Mouse (Mus musculus) urinary bladder, postnatal 36 days (tissue): ENCODE measurements around the gene Prr5.
"Not testable (repeated sequence)": the region's sequence is repeated elsewhere in the genome, so short reads cannot be mapped to it uniquely, and the experiment has no call there.

ENCODE experiments used
- DNase-seq, 2 experiments: peaks; one replicate each; pipeline ENCODE4 v3.0.0; 2022; ENCODE audit warnings: low spot score in 2 of 2, mixed read lengths in 1 of 2

Gene Prr5

GRCm38 (mm10) chr15:84712566-84713405, 43.4 kb downstream of the Prr5 start:
- DNase-seq = no peak

GRCm38 (mm10) chr15:84714730-84715129, 45.3 kb downstream of the Prr5 start:
- DNase-seq = peak; percentile 69 to 85

GRCm38 (mm10) chr15:84715132-84715531, 45.7 kb downstream of the Prr5 start:
- DNase-seq = no peak

DNA sequence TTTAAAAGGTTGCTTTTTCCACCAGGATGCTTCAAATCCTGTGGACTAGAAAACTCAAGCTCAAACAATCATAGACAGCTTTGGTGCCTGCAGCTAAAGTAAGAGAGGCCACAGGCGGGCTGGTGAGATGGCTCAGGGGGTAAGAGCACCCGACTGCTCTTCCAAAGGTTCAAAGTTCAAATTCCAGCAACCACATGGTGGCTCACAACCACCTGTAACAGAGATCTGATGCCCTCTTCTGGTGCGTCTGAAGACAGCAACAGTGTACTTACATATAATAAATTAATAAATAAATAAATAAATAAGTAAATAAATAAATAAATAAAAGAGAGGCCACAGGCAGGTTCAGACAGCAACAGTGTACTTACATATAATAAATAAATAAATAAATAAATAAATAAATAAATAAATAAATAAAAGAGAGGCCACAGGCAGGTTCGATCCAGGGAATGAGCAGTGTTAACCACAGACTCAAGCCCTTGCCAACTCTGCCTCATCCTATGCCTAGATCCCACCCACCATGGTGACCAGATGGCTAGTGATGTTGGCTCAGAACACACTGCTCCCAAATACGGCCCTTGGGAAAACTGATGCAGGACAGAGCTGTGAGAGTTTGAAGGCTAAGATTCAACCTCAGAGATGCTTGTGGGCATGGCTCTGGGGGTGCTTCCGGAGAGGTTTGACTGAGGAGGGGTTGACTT, 48.3 kb downstream of the Prr5 start:
- DNase-seq = not testable (repeated sequence)

- DNase-seq = no peak
Observed at GRCm38 (mm10) chr15:84718785-84719184, 49.4 kb downstream of the Prr5 start.

DNA sequence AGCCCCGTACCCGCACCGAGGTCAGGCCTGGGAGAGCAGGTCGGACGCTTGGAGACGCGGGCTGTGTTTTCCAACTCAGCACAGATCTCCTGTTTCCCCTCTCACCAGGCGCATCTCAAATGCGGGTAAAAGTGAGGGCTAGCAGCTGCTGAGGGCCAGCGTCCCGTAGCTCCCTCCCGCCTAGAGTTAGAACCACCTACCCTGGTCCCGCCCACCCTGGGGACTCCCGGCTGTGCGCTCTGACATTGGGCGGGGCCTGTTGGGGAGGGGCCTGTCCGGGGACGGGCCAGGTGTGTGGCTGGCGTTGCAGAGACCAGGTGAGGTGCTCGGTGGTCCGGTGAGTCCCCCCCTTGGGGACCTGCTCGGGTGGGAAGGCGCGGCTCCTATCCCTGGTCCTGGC, 50.4 kb downstream of the Prr5 start, which contains the start of gene Arhgap8:
TSS of gene Arhgap8 (plus strand) at position 262 of the 400 bp plus-strand sequence.
- DNase-seq = peak; percentile 61 to 64

- DNase-seq = peak in 1 of 2 experiments; percentile 18
Observed at GRCm38 (mm10) chr15:84720291-84721204, 51.1 kb downstream of the Prr5 start.

DNA sequence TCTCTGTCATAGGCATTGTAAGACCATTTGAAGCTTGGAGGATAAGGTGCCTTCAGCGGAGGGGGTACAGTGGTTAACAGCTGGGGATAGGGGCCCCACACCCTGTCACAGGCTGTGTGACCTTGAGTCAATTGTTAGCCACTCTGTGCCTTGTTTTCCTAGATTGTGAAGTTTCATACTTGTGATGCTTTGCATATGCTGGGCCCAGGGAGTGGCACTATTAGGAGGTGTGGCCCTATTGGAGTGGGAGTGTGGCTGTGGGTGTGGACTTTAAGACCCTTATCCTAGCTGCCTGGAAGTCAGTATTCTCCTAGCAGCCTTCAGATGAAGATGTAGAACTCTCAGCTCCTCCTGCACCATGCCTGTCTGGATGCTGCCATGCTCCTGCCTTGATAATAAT, 54.2 kb downstream of the Prr5 start:
- not testable (repeated sequence) for DNase-seq

DNA sequence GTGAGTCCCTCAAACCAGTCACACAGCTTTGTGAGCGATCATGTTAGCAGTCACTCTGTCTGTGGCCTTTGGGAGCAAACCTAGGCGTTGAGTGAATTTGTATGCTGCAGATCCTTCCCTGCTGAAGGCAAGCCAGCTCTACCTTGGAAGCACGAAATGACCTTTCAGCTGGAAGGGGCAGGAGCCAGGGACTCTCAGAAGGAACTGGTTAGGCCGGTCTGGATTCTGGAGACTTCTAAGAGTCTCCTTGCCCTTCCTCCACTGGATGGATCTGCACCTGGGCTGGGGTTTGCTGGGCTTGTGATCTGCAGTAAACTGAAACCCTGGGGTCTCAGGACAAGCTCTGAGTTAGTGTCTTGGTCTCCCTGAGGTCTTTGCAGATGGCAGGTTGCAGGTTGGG, 54.8 kb downstream of the Prr5 start:
- peak; percentile 25 to 28 for DNase-seq

GRCm38 (mm10) chr15:84729685-84730084, 60.3 kb downstream of the Prr5 start:
- peak in 1 of 2 experiments; percentile 11 for DNase-seq

DNA sequence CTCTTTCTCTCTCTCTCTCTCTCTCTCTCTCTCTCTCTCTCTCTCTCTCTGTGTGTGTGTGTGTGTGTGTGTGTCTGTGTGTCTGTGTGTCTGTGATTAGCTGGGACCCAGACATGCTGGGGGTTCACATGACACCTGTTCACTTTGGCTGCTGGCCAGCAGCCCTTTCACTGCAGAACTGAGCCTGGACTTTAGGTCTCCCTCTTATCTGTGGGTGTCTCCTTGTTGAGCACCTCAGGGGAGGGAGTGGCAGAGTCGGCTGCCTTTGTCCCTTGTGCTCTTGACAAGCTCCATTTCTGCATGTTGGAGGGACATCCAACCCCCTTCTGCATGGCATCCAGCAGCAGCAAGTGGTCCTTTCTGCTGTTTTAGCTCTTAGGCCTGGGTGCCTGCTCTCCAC, 61.5 kb downstream of the Prr5 start:
- no peak for DNase-seq

DNA sequence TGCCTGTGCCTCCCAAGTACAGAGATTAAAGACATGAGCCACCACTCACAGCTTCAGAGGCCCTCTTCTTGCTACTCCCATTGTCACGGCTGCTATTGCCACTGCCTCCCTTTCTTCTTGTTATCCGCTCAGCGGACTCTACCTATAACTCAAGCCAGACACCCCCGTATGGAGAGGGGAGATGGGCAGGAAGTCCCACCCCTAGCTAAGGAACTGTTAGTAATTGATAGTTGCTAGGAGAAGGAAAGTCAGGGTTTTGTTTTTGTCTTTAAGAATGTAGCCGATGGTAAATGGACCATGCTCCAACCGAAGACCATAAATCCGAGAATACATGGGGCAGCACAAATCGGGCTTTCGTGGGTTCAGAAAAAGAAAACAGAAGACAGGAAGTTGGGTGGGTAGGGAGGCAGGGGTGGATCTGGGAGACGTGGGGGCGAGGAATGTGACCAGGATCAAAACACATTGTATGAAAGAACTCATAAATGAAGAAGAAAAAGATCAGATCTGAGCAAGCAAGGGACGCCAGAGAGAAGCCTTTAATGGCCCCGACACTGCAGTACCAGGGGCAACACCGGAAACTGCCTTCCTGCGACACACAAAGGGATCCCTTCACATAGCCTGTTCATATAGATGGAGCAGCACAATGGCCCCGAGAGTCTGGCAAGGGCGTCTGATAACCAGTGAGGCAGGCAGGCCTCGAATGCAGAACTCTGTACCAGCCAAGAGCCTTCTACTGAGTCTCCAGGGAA, 62.4 kb downstream of the Prr5 start:
- no peak for DNase-seq

- DNase-seq = no peak
Observed at GRCm38 (mm10) chr15:84732425-84732749, 63.0 kb downstream of the Prr5 start.

- no peak for DNase-seq
Observed at GRCm38 (mm10) chr15:84736346-84736993, 67.0 kb downstream of the Prr5 start.

DNA sequence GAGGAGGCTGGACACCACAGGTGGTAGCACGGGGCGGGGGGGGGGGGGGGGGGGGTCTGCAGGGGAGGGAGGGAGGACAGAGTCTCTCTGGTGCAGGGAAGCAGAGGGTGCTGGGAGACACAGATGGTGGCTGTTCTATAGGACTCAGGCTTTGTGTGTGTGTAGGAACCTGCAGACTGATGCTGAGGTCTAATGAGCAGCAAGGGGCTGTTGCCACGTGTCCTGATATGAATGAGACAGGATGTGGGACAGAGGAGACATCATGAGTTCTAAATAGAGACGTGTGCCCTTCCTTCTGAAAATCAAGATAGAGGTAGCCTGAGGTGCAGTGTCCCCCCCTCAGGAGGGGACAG, 67.5 kb downstream of the Prr5 start:
- DNase-seq = no peak

DNA sequence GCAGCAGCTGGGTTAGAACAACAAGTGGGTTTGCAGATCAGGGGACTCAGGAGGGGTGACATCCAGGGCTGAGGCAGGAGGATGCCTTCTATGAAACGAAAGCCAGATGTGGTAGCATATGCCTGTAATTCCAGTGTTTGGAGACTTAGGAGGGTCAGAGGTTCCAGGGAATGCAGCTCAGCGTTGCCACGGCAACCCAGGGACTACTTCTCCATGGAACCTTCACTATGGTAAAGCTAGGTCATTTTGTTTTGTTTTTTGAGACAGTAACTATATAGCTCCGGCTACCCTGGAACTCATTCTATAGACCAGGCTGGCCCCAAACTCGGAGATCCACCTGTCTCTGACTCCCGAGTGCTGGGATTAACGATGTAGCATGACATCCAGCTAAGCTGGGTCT, 68.8 kb downstream of the Prr5 start:
- DNase-seq = no peak

DNA sequence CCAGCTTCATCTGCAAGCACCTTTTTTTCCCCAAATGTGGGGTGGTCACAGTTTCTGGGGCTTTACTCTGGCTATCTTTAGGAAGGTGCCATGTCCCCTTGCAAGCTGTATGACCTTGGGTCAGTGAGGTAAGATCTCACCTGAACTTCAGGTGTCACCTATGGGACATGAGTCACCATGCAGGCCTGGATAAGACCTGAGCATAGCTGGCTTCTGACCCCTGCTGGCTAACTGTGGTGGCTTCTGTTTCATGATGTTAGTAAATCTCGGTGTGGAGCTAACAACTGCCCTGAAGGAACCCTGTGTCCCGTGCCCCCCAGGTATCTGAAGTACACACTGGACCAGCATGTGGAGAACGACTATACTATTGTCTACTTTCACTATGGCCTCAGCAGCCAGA, 72.2 kb downstream of the Prr5 start:
- no peak for DNase-seq

- no peak for DNase-seq
Observed at GRCm38 (mm10) chr15:84743347-84743746, 73.9 kb downstream of the Prr5 start.

GRCm38 (mm10) chr15:84744308-84744707, 74.9 kb downstream of the Prr5 start:
- DNase-seq = no peak

DNA sequence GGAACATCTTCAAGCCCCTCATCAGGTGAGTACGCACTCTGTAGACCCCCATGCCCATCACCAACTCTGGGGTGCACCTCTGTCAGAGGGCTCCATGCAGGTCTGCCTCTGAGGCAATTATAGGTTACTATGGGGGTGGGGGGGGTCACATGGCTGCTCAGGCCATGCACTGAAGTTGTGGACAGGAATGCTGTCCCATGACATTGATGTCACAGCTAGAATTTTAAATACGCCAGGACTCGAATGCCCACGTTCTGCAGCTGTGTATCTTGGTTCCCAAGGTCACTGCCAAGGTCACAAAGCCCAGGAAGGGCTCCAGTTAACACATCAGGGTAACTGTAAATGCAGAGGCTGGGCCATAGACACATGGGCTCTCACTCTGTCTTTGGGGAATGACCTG, 76.4 kb downstream of the Prr5 start:
- DNase-seq = no peak
